ENCODE assay signal across 8 mouse cellular contexts in genomic region chr11:118603126-118603525, GRCm38 (mm10).
DNase-seq lines count a peak whose midpoint lies in the region; ATAC-seq lines count a peak whose summit lies in the region.

No protein-coding gene starts in this region.

- no peak overlapping the region for H3K4me2 ChIP-seq in forebrain, embryonic 11.5 days (ENCODE audit: low read depth, low read length, severe bottlenecking)
- no peak overlapping the region for H3K4me2 ChIP-seq in forebrain, embryonic 13.5 days
- H3K4me2 ChIP-seq in liver, embryonic 11.5 days = no peak overlapping the region
- H3K4me2 ChIP-seq in intestine, embryonic 15.5 days (replicated peaks) = no peak overlapping the region

- H3K9me3 ChIP-seq in forebrain, embryonic 11.5 days (ENCODE audit: control insufficient read depth, low read length) = no peaks in the 10 kb centered on the region
- no peaks in the 10 kb centered on the region for H3K9me3 ChIP-seq in forebrain, embryonic 13.5 days (replicated peaks)
- H3K9me3 ChIP-seq in liver, embryonic 11.5 days (ENCODE audit: control insufficient read depth, low read length) = no peaks in the 10 kb centered on the region
- H3K9me3 ChIP-seq in intestine, embryonic 15.5 days = no peaks in the 10 kb centered on the region; the same call in 1 of the 2 replicates

- peak; percentile 72 for DNase-seq in forebrain, embryonic 11.5 days (ENCODE audit: low spot score)
- DNase-seq in urinary bladder, postnatal 25 days (ENCODE audit: low spot score) = peak; percentile 11
- DNase-seq in urinary bladder, adult 2 months (ENCODE audit: low spot score) = no peak
- DNase-seq in liver, embryonic 11.5 days (ENCODE audit: low spot score) = peak; percentile 64
- peak; percentile 32 for DNase-seq in thymus, postnatal 25 days
- DNase-seq in cerebellum, adult 8-10 months = no peak

- H3K36me3 ChIP-seq in forebrain, embryonic 11.5 days (ENCODE audit: control insufficient read depth, insufficient read depth, low read length) = no peaks in the 10 kb centered on the region
- no peaks in the 10 kb centered on the region for H3K36me3 ChIP-seq in forebrain, embryonic 13.5 days (ENCODE audit: poor library complexity, severe bottlenecking)
- no peaks in the 10 kb centered on the region for H3K36me3 ChIP-seq in liver, embryonic 11.5 days (ENCODE audit: control insufficient read depth, insufficient read depth, low read length)
- no peaks in the 10 kb centered on the region for H3K36me3 ChIP-seq in intestine, embryonic 15.5 days

- no peaks in the 10 kb centered on the region for H3K4me1 ChIP-seq in forebrain, embryonic 11.5 days (replicated peaks; ENCODE audit: control insufficient read depth, insufficient read depth, low read length)
- peaks cover 32% of the 10 kb centered on the region for H3K4me1 ChIP-seq in forebrain, embryonic 13.5 days
- H3K4me1 ChIP-seq in liver, embryonic 11.5 days (replicated peaks; ENCODE audit: control insufficient read depth, insufficient read depth, low read length) = no peaks in the 10 kb centered on the region
- no peaks in the 10 kb centered on the region for H3K4me1 ChIP-seq in intestine, embryonic 15.5 days (replicated peaks)

- H3K27me3 ChIP-seq in forebrain, embryonic 11.5 days (ENCODE audit: control insufficient read depth, insufficient read depth, low read length) = no peaks in the 10 kb centered on the region; the same call in 1 of the 2 replicates
- peaks cover 11% of the 10 kb centered on the region; the same call in 1 of the 2 replicates for H3K27me3 ChIP-seq in forebrain, embryonic 13.5 days
- peaks cover 6% of the 10 kb centered on the region for H3K27me3 ChIP-seq in liver, embryonic 11.5 days (replicated peaks; ENCODE audit: control insufficient read depth, insufficient read depth, low read length)
- H3K27me3 ChIP-seq in intestine, embryonic 15.5 days (replicated peaks) = peaks cover 4% of the 10 kb centered on the region; the same call in 1 of the 2 replicates

- H3K27ac ChIP-seq in forebrain, embryonic 11.5 days (ENCODE audit: low read depth, low read length) = no peak overlapping the region
- H3K27ac ChIP-seq in forebrain, embryonic 13.5 days = no peak overlapping the region
- no peak overlapping the region for H3K27ac ChIP-seq in liver, embryonic 11.5 days (ENCODE audit: low read depth, low read length)
- no peak overlapping the region for H3K27ac ChIP-seq in intestine, embryonic 15.5 days

- 2% methylated on average over 10 of the region's 10 CpGs for WGBS in forebrain, embryonic 11.5 days
- whole genome bisulfite sequencing in forebrain, embryonic 13.5 days = 7% methylated on average over 10 of the region's 10 CpGs
- WGBS in liver, embryonic 11.5 days = 5% methylated on average over 10 of the region's 10 CpGs
- WGBS in intestine, embryonic 15.5 days = 4% methylated on average over 10 of the region's 10 CpGs

- H3K9ac ChIP-seq in forebrain, embryonic 11.5 days (ENCODE audit: low read length) = no peak overlapping the region
- H3K9ac ChIP-seq in forebrain, embryonic 13.5 days = no peak overlapping the region
- no peak overlapping the region for H3K9ac ChIP-seq in liver, embryonic 11.5 days (ENCODE audit: low read depth, low read length)
- H3K9ac ChIP-seq in intestine, embryonic 15.5 days = no peak overlapping the region

- H3K4me3 ChIP-seq in forebrain, embryonic 11.5 days (ENCODE audit: low read depth, low read length) = no peak overlapping the region
- H3K4me3 ChIP-seq in forebrain, embryonic 13.5 days = no peak overlapping the region
- no peak overlapping the region for H3K4me3 ChIP-seq in liver, embryonic 11.5 days (ENCODE audit: low read depth, low read length)
- H3K4me3 ChIP-seq in intestine, embryonic 15.5 days (replicated peaks) = no peak overlapping the region

- ATAC-seq in forebrain, embryonic 11.5 days (replicated peaks; ENCODE audit: low FRiP score) = no peak
- ATAC-seq in forebrain, embryonic 13.5 days = no peak
- peak; percentile 49; the same call in 1 of the 2 replicates for ATAC-seq in liver, embryonic 11.5 days (replicated peaks; ENCODE audit: low FRiP score)
- ATAC-seq in intestine, embryonic 15.5 days = no peak

Comparison
In these comparisons a context has a peak if more than half of its experiments do, and no peak if none do; other contexts are left out.
1. DNase-seq: peak in forebrain, embryonic 11.5 days (single experiment), urinary bladder, postnatal 25 days (single experiment), liver, embryonic 11.5 days (single experiment) and thymus, postnatal 25 days (single experiment); none in urinary bladder, adult 2 months (single experiment) and cerebellum, adult 8-10 months (single experiment).